Mouse (Mus musculus) activated CD4-positive, CD25-positive, alpha-beta regulatory T cell, adult 4 months (primary cell): ENCODE measurements around the gene Cnot4. TPM values are rescaled to one million over a fixed set of nuclear protein-coding genes. Genes with fewer than 3 reads are reported as not detected.
"Not testable (repeated sequence)": the region's sequence is repeated elsewhere in the genome, so short reads cannot be mapped to it uniquely, and the experiment has no call there.

Source experiments
- ATAC-seq: one replicate; pipeline ENCODE4 v1.8.0; 2017
- polyA plus RNA-seq, 2 experiments: library from polyadenylated mRNA; unstranded; fragments of 100-300 nt; shearing (Covaris generic); gene quantifications; one replicate each; pipeline ENCODE4 v1.2.1; 2017

Cnot4 gene
- 10 to 100 TPM; 38.4 to 56.6 TPM for polyA plus RNA-seq

GRCm38 (mm10) chr6:35133579-35134488 lies at the start of gene Cnot4:
Cnot4 (minus strand) TSS chr6:35133724.
- peak; percentile 96 for ATAC-seq

GRCm38 (mm10) chr6:35179299-35179698 lies 45.8 kb upstream of the Cnot4 start:
- ATAC-seq, result not testable (repeated sequence)

GRCm38 (mm10) chr6:35177650-35178272 lies 44.2 kb upstream of the Cnot4 start:
- peak; percentile 21 for ATAC-seq

GRCm38 (mm10) chr6:35176979-35177649 lies 43.6 kb upstream of the Cnot4 start, which contains the start of gene Nup205:
Nup205 (plus strand) TSS chr6:35177421.
- ATAC-seq, result peak; percentile 94

- ATAC-seq, result no peak
These were observed 39.7 kb upstream of the Cnot4 start for GRCm38 (mm10) chr6:35173181-35173580.

GRCm38 (mm10) chr6:35172028-35172427 lies 38.5 kb upstream of the Cnot4 start:
- ATAC-seq, result not testable (repeated sequence)

GRCm38 (mm10) chr6:35169250-35169649 lies 35.7 kb upstream of the Cnot4 start:
- no peak for ATAC-seq

GRCm38 (mm10) chr6:35154540-35154939 lies 21.0 kb upstream of the Cnot4 start:
- no peak for ATAC-seq

- no peak for ATAC-seq
These were observed 14.3 kb upstream of the Cnot4 start for GRCm38 (mm10) chr6:35147726-35148422.

- ATAC-seq, result peak; percentile 34
These were observed 12.0 kb upstream of the Cnot4 start for GRCm38 (mm10) chr6:35145569-35145968.

GRCm38 (mm10) chr6:35140351-35140750 lies 6.8 kb upstream of the Cnot4 start:
- no peak for ATAC-seq

- ATAC-seq, result no peak
These were observed 1.3 kb upstream of the Cnot4 start for GRCm38 (mm10) chr6:35134844-35135243.

GRCm38 (mm10) chr6:35133246-35133578 lies 312 bp downstream of the Cnot4 start:
- peak; percentile 16 for ATAC-seq

GRCm38 (mm10) chr6:35132806-35133205 lies 718 bp downstream of the Cnot4 start:
- ATAC-seq, result no peak

- no peak for ATAC-seq
These were observed 11.0 kb downstream of the Cnot4 start for GRCm38 (mm10) chr6:35122488-35122887.

GRCm38 (mm10) chr6:35121925-35122324 lies 11.6 kb downstream of the Cnot4 start:
- peak; percentile 86 for ATAC-seq

- ATAC-seq, result no peak
These were observed 31.1 kb downstream of the Cnot4 start for GRCm38 (mm10) chr6:35102457-35102856.

- no peak for ATAC-seq
These were observed 48.6 kb downstream of the Cnot4 start for GRCm38 (mm10) chr6:35084927-35085326.

GRCm38 (mm10) chr6:35075148-35075547 lies 58.4 kb downstream of the Cnot4 start:
- no peak for ATAC-seq

- ATAC-seq, result no peak
These were observed 62.3 kb downstream of the Cnot4 start for GRCm38 (mm10) chr6:35071261-35071660.

- ATAC-seq, result no peak
These were observed 71.1 kb downstream of the Cnot4 start for GRCm38 (mm10) chr6:35062446-35062845.

GRCm38 (mm10) chr6:35043127-35043526 lies 90.4 kb downstream of the Cnot4 start:
- no peak for ATAC-seq

- ATAC-seq, result no peak
These were observed 100.2 kb downstream of the Cnot4 start for GRCm38 (mm10) chr6:35033341-35033740.
